Mouse (Mus musculus) liver, embryonic 15.5 days (tissue): Measurements from ENCODE around the gene Ttc12. TPM values are rescaled to one million over a fixed set of nuclear protein-coding genes. Genes with fewer than 3 reads are reported as not detected.

ENCODE experiments used
- ATAC-seq: fragments of 200-750 bp; cut with Nextera tagmentation; 2 replicates; pipeline ENCODE4 v1.8.0; 2017; ENCODE audit warnings: moderate number of reproducible peaks, mild to moderate bottlenecking, moderate library complexity; ENCODE audit not compliant: insufficient read depth
- H3K27ac ChIP-seq: fragments of 300-500 bp; sonication (generic); replicated peaks from 2 replicates; pipeline ENCODE4 v1.5.1; 2015; ENCODE audit warnings: mild to moderate bottlenecking, inconsistent platforms
- H3K27me3 ChIP-seq: fragments of 300-500 bp; sonication (generic); 2 replicates; pipeline ENCODE4 v1.6.1; 2015; ENCODE audit warnings: mild to moderate bottlenecking, inconsistent platforms
- H3K36me3 ChIP-seq: fragments of 300-500 bp; sonication (generic); replicated peaks from 2 replicates; pipeline ENCODE4 v1.6.1; 2015; ENCODE audit warnings: moderate library complexity, mild to moderate bottlenecking, inconsistent platforms
- H3K4me1 ChIP-seq: fragments of 300-500 bp; sonication (generic); replicated peaks from 2 replicates; pipeline ENCODE4 v1.6.1; 2015; ENCODE audit warnings: inconsistent platforms
- H3K4me2 ChIP-seq: fragments of 300-500 bp; sonication (generic); 2 replicates; pipeline ENCODE4 v1.6.1; 2015; ENCODE audit warnings: moderate library complexity, mild to moderate bottlenecking, inconsistent platforms
- H3K4me3 ChIP-seq: fragments of 300-500 bp; sonication (generic); replicated peaks from 2 replicates; pipeline ENCODE4 v1.5.1; 2015; ENCODE audit warnings: mild to moderate bottlenecking, inconsistent platforms
- H3K9ac ChIP-seq: fragments of 300-500 bp; sonication (generic); 2 replicates; pipeline ENCODE4 v1.6.1; 2015; ENCODE audit warnings: moderate library complexity, mild to moderate bottlenecking, inconsistent platforms
- H3K9me3 ChIP-seq: fragments of 300-500 bp; sonication (generic); replicated peaks from 2 replicates; pipeline ENCODE4 v1.6.1; 2016; ENCODE audit warnings: inconsistent platforms
- WGBS: fragments of 180-500 bp; shearing (Covaris S2); methylation state at CpG from one replicate; pipeline ENCODE4 v1.1.7; 2015; ENCODE audit warnings: mixed read lengths; ENCODE audit not compliant: insufficient replicate concordance; 5-methylcytosine and 5-hydroxymethylcytosine counted together
- polyA plus RNA-seq: library from polyadenylated mRNA; unstranded; fragments of >200 nt; fragmentation: Nextera tagmentation; extraction: Ambion mirVana; gene quantifications from 2 replicates; pipeline ENCODE4 v1.2.1, GENCODE M21; 2015

Ttc12 gene
- polyA plus RNA-seq, 1 experiment from 2014 or later, result 0.07 TPM

- Histone ChIP-seq H3K27ac (no peak overlapping the region), H3K4me2 (no peak overlapping the region), H3K4me1 (no peaks in the 10 kb centered on the region), H3K36me3 (no peaks in the 10 kb centered on the region), H3K9ac (no peak overlapping the region), H3K27me3 (no peaks in the 10 kb centered on the region), H3K9me3 (no peaks in the 10 kb centered on the region), H3K4me3 (no peak overlapping the region)
- 65% methylated on average over 9 of the region's 9 CpGs for WGBS
- no peak for ATAC-seq
These were observed 37.9 kb upstream of the Ttc12 start for GRCm38 (mm10) chr9:49523881-49524280.

DNA sequence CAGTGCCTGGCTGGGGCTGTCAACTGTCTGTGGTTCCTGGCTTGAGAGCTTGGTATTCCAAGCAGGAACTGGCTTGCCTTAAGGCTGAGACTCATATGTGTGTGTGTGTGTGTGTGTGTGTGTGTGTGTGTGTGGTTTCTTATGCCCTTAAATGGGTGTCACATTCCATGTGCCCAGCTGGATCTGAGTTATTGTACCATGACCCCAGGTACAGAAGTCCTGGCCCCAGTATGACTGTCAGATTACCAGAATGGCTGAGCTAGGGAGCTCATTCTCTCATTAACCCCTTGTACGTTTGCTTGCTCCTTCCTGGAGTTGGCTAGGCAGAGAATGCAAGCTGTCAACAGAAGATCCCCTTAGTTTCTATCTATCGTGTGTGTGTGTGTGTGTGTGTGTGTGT is 28.3 kb upstream of the Ttc12 start:
- Histone ChIP-seq H3K9me3 (no peaks in the 10 kb centered on the region), H3K36me3 (no peaks in the 10 kb centered on the region), H3K4me2 (no peak overlapping the region), H3K27ac (no peak overlapping the region), H3K4me3 (no peak overlapping the region), H3K9ac (no peak overlapping the region), H3K4me1 (no peaks in the 10 kb centered on the region), H3K27me3 (no peaks in the 10 kb centered on the region)
- no peak for ATAC-seq
- 41% methylated on average over 2 of the region's 2 CpGs for WGBS

- H3K9ac ChIP-seq, result no peak overlapping the region
- no peaks in the 10 kb centered on the region for H3K27me3 ChIP-seq
- H3K4me2 ChIP-seq, result no peak overlapping the region
- H3K9me3 ChIP-seq, result no peaks in the 10 kb centered on the region
- H3K4me3 ChIP-seq, result no peak overlapping the region
- no peak overlapping the region for H3K27ac ChIP-seq
- no peak for ATAC-seq
- H3K4me1 ChIP-seq, result no peaks in the 10 kb centered on the region
- H3K36me3 ChIP-seq, result no peaks in the 10 kb centered on the region
- 73% methylated on average over 4 of the region's 4 CpGs for WGBS
These were observed 24.6 kb upstream of the Ttc12 start for GRCm38 (mm10) chr9:49510666-49511065.

DNA sequence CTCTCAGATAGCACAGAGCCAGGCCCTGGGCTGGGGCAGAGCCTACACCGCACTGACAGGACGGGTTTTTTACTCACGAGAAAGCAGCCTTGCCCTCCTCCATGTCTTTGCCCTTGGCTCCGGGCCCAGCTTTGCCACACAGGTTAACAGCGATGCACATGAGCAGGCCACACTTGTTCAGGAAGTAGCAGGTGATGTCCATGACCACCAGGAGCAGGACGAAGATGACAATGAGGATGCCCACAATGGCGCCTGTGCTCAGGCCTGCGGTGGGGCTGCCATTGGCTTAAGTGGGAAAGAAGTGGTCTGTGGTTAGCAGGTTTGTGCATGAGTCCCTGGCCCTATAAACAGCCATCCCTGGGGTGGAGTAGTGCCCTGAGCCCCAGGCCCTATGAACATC is 23.6 kb upstream of the Ttc12 start:
- no peak overlapping the region for H3K4me2 ChIP-seq
- H3K4me3 ChIP-seq, result no peak overlapping the region
- no peaks in the 10 kb centered on the region for H3K27me3 ChIP-seq
- WGBS, result 75% methylated on average over 8 of the region's 8 CpGs
- no peaks in the 10 kb centered on the region for H3K4me1 ChIP-seq
- H3K9me3 ChIP-seq, result no peaks in the 10 kb centered on the region
- H3K36me3 ChIP-seq, result no peaks in the 10 kb centered on the region
- H3K27ac ChIP-seq, result no peak overlapping the region
- H3K9ac ChIP-seq, result no peak overlapping the region
- ATAC-seq, result no peak

GRCm38 (mm10) chr9:49509094-49509493 is 23.1 kb upstream of the Ttc12 start:
- no peaks in the 10 kb centered on the region for H3K9me3 ChIP-seq
- H3K9ac ChIP-seq, result no peak overlapping the region
- H3K36me3 ChIP-seq, result no peaks in the 10 kb centered on the region
- no peaks in the 10 kb centered on the region for H3K27me3 ChIP-seq
- no peak for ATAC-seq
- H3K4me1 ChIP-seq, result no peaks in the 10 kb centered on the region
- H3K4me3 ChIP-seq, result no peak overlapping the region
- H3K4me2 ChIP-seq, result no peak overlapping the region
- H3K27ac ChIP-seq, result no peak overlapping the region
- 71% methylated on average over 3 of the region's 3 CpGs for WGBS

GRCm38 (mm10) chr9:49507829-49508585 is 22.0 kb upstream of the Ttc12 start:
- no peaks in the 10 kb centered on the region for H3K27me3 ChIP-seq
- 46% methylated on average over 9 of the region's 9 CpGs for WGBS

GRCm38 (mm10) chr9:49504658-49505057 is 18.6 kb upstream of the Ttc12 start:
- Histone ChIP-seq H3K4me2 (no peak overlapping the region), H3K27ac (no peak overlapping the region), H3K36me3 (no peaks in the 10 kb centered on the region), H3K9ac (no peak overlapping the region), H3K4me3 (no peak overlapping the region), H3K4me1 (no peaks in the 10 kb centered on the region), H3K27me3 (no peaks in the 10 kb centered on the region), H3K9me3 (no peaks in the 10 kb centered on the region)
- ATAC-seq, result no peak
- WGBS, result 59% methylated on average over 5 of the region's 5 CpGs

More at GRCm38 (mm10) chr9:49507829-49508585, 22.0 kb upstream of the Ttc12 start:
- Histone ChIP-seq H3K4me1 (no peaks in the 10 kb centered on the region), H3K36me3 (no peaks in the 10 kb centered on the region), H3K4me2 (no peak overlapping the region), H3K27ac (no peak overlapping the region), H3K9me3 (no peaks in the 10 kb centered on the region), H3K9ac (no peak overlapping the region), H3K4me3 (no peak overlapping the region)
- no peak for ATAC-seq

DNA sequence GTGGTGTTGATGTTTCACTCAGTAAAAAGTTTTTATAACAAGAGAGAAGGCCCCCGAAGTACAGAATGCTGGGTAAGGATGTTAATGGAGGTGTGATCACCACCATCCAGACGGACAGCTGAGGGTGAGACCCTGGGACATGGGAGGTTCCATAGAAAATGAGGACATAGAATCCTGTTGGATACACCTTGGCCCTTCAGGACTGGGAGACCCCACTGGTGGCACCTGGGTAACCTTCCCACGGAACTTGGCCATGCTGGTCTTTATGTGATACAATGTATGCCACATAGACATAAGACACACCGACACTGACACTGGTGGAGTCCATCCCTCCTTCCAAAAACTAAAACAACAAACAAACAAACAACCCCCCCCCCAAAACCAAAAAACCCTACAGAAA is 16.2 kb upstream of the Ttc12 start:
- Histone ChIP-seq H3K4me3 (no peak overlapping the region), H3K4me2 (no peak overlapping the region), H3K4me1 (no peaks in the 10 kb centered on the region), H3K27ac (no peak overlapping the region), H3K9me3 (no peaks in the 10 kb centered on the region), H3K36me3 (no peaks in the 10 kb centered on the region), H3K9ac (no peak overlapping the region), H3K27me3 (no peaks in the 10 kb centered on the region)
- ATAC-seq, result no peak
- 69% methylated on average over 4 of the region's 4 CpGs for WGBS

GRCm38 (mm10) chr9:49499878-49500277 is 13.9 kb upstream of the Ttc12 start:
- H3K4me1 ChIP-seq, result no peaks in the 10 kb centered on the region
- H3K27ac ChIP-seq, result no peak overlapping the region
- no peak for ATAC-seq
- no peaks in the 10 kb centered on the region for H3K27me3 ChIP-seq
- H3K9ac ChIP-seq, result no peak overlapping the region
- WGBS, result 50% methylated on average over 2 of the region's 2 CpGs
- no peak overlapping the region for H3K4me2 ChIP-seq
- no peaks in the 10 kb centered on the region for H3K9me3 ChIP-seq
- H3K36me3 ChIP-seq, result no peaks in the 10 kb centered on the region
- H3K4me3 ChIP-seq, result no peak overlapping the region

DNA sequence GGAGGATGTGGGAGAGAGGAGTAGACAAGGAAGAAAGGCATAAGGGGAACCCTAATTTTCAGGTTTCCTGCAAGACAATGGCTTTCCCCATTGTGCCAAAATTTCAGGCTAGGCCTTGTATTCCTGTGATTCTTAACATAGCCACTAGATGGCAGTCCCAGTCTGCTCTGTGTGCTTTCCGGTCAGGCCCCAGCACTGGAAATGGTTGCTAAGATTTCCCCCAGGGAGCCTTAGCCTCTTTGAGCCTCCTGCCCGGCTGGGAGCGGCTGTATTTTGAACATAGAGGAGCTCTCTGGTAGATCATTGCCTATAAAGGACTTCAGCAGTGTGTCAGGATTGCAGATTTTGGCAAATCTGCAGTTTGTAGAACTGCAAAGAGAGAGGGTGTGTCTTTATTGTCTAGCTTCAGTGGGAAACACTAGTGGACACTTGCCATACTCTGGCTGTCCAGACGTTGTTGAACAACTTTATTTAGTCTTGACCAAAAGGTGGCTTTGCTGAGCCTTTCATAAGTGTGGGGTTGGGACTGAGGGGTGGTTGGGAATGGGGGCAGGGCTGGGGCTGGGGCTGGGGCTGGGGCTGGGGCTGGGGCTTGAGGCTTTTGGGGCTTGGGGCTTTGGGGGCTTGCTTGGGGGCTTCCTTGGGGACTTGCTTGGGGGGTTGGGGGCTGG is 8.1 kb upstream of the Ttc12 start:
- Histone ChIP-seq H3K27me3 (no peaks in the 10 kb centered on the region), H3K9me3 (no peaks in the 10 kb centered on the region), H3K27ac (no peak overlapping the region), H3K4me3 (no peak overlapping the region), H3K4me2 (no peak overlapping the region), H3K4me1 (no peaks in the 10 kb centered on the region), H3K9ac (no peak overlapping the region), H3K36me3 (no peaks in the 10 kb centered on the region)
- no peak for ATAC-seq
- 7% methylated on average over 4 of the region's 4 CpGs for WGBS

DNA sequence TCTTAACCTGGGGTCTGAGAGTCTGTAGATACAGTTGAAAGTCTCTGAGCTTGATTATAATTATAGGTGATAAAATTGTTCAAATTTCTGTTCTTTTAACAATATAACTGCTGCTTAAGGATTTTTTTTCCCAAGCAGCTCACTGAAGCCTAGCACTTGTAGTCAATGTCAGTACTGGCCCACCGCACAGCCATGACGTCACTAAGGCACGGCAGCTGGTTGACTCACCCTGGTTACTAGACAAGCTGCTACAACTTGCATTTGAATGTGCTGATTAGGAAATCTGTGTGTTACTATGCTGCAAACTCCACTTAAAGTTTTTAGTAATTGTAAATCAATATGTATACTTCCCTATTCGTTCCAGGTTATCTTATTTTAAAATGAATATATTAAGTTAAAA is 4.6 kb upstream of the Ttc12 start:
- Histone ChIP-seq H3K27ac (no peak overlapping the region), H3K4me2 (no peak overlapping the region), H3K4me3 (no peak overlapping the region), H3K27me3 (no peaks in the 10 kb centered on the region), H3K36me3 (no peaks in the 10 kb centered on the region), H3K9me3 (no peaks in the 10 kb centered on the region), H3K9ac (no peak overlapping the region), H3K4me1 (peaks cover 5% of the 10 kb centered on the region; the same call in 1 of the 2 replicates)
- ATAC-seq, result no peak
- WGBS, result 76% methylated on average over 4 of the region's 4 CpGs
